Mouse (Mus musculus) gastrocnemius, postnatal 36 days (tissue): ENCODE measurements around the gene Dupd1. TPM values are rescaled to one million over a fixed set of nuclear protein-coding genes. Genes with fewer than 3 reads are reported as not detected.

Source experiments
- DNase-seq, 2 experiments: peaks; one replicate each; pipeline ENCODE4 v3.0.0; 2022
- intact Hi-C: fragments of 180-260 bp; cut with DNase I; formaldehyde crosslinking; loops from one replicate; pipeline ENCODE4 v1.15.1; 2025
- long read RNA-seq, 2 experiments: library from polyadenylated mRNA; stranded (forward); transcript quantifications; one replicate each; pipeline ENCODE4 v2.0.0; 2021
- total RNA-seq, 2 experiments: library from RNA; stranded (reverse); gene quantifications; 2 replicates each; pipeline ENCODE4 v1.2.3; 2021

The Dupd1 gene
- 10 to 100 TPM; 39.1 to 62.1 TPM for total RNA-seq
- long read RNA-seq, experiment 1, transcript Dupd1-201 (4 exons, 1,138 nt), result major isoform, 77 of 95 reads
- long read RNA-seq, experiment 1, partial matches to known transcripts, result 15 of 95 reads
- long read RNA-seq, experiment 1, other reads (novel, unspliced or antisense), result 3 of 95 reads
- long read RNA-seq, experiment 2, transcript Dupd1-201 (4 exons, 1,138 nt), result major isoform, 69 of 81 reads
- long read RNA-seq, experiment 2, partial matches to known transcripts, result 9 of 81 reads
- long read RNA-seq, experiment 2, other reads (novel, unspliced or antisense), result 3 of 81 reads

DNA sequence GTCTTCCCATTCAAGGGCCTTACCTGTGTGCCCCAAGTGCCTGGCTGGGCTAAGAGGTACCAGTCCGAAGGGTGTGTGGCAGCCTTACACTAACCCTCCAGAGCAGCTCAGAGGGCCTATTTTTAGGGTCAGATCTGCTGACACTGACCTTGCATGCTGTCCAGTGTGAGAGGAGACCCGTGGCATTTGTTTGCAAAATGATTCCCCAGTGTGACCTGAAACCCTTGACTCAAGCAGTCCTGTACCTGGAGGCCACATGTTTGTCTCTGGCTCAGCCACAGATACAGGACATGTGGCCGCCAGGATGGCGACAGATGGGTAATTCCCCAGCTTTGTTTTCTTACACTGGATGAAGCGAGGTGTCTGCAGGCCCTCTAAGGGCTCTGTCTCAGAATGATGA, at the start of gene Dupd1:
TSS of gene Dupd1 (minus strand) at position 91 of the 400 bp plus-strand sequence.
- intact Hi-C loops, result no loop called here
- DNase-seq, result no peak

DNA sequence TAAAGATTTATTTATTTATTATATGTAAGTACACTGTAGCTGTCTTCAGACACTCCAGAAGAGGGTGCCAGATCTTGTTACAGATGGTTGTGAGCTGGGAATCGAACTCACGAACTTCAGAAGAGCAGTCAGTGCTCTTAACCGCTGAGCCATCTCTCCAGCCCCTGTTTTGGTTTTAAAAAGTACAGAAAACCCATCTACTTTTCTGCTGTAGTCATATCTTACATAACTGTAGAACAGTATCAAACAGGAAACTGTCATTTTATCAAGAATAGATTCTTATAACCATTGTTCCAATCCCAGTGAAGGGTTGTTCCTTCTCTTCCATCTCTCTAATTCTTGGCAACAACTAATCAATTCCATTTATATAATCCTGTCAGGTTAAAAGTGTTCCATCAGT, 49.4 kb upstream of the Dupd1 start:
- intact Hi-C loops, result no loop called here
- no peak for DNase-seq

DNA sequence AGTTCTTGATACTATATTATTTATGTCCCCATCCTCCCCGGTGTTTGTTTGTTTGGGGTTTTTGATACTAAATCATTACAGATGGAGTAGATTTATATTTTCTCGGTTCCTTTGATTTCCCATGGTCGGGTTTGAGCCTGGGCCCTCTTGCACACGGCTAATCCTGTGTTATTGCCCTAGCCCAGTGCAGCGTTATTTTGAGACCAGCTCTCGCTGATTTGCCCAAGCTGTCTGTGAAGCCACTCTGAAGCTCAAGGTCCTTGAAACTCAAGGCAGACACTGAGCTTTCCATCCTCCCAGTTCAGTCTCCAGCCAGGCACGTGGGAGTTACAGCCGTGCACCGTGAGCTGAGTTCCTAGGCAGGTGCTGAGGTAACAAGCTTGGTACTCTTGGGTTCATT, 47.2 kb upstream of the Dupd1 start:
- intact Hi-C loops, result no loop called here
- DNase-seq, result no peak

DNA sequence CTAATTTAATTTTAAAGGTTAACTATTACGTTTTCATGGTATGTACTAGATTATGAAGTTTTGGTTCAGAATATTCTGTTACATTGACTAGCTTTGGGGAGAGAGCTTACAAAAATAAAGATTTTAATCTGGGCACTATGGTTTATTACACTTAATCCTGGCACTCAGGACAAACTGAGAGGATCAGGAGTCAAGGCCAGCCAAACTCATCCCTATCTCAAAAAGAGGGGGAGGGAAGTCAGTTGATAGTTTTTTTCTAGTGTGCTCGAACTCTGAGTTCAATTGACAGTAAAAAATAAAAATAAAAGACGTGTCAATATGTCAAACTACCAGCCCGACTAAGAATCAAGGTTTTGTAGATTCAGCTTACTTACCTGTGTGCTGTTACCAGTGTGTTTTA, 39.0 kb upstream of the Dupd1 start:
- no peak for DNase-seq
- intact Hi-C loops, result no loop called here

DNA sequence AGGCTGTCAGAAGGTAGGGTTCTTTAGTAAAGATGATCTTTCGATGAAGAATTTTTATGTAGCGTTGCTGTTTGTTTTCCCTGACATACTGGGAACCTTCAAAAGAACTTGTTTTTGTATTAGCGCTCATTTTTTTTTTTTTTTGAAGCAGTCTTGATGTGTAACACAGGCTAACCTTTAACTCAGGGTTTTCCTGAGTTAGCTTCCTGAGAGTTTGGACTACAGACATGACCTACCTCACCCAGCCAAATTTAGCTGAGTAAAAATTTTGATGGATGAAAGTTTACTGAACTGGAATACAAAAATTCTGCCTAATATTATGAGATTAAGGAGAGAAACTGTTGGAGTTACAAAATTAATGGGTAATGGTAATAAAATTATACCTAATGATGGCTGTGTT, 38.0 kb upstream of the Dupd1 start:
- intact Hi-C loops, result no loop called here
- no peak for DNase-seq

DNA sequence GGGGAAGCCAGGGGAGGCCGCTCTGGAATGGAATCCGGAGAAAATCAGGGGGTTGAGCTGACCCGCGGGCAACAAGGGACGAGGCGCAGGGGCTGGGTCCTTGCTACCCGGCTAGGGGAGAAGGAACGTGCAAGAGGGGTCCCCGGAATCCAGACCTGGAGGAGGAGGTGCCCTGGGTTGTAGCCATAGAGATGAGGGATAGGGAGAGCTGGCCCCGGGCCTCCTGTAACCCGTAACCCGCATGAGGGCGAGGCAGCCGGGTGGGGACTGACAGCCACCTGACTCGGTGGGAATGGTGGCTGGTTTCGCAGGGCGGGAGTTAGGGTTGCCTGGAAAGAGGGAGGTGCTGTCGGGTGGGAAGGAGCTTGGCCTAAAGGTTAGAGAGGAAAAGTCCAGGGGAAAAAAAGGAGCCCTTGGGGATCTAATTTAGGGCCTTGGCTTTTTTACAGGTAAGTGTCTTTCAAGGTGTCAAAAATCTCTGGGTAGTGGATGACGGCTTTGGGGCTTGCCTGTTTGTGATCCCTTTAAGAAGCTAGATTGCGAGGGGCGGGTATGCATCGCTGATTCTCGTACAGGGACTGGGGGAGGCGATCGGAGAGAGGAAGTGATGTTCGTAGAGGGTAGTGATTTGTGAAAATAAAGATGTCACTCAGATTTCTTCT, 36.6 kb upstream of the Dupd1 start, which contains the start of gene Dusp13:
TSS of gene Dusp13 (minus strand) at position 301 of the 662 bp plus-strand sequence.
- peak; percentile 59 to 61 for DNase-seq
- intact Hi-C loops, result no loop called here

DNA sequence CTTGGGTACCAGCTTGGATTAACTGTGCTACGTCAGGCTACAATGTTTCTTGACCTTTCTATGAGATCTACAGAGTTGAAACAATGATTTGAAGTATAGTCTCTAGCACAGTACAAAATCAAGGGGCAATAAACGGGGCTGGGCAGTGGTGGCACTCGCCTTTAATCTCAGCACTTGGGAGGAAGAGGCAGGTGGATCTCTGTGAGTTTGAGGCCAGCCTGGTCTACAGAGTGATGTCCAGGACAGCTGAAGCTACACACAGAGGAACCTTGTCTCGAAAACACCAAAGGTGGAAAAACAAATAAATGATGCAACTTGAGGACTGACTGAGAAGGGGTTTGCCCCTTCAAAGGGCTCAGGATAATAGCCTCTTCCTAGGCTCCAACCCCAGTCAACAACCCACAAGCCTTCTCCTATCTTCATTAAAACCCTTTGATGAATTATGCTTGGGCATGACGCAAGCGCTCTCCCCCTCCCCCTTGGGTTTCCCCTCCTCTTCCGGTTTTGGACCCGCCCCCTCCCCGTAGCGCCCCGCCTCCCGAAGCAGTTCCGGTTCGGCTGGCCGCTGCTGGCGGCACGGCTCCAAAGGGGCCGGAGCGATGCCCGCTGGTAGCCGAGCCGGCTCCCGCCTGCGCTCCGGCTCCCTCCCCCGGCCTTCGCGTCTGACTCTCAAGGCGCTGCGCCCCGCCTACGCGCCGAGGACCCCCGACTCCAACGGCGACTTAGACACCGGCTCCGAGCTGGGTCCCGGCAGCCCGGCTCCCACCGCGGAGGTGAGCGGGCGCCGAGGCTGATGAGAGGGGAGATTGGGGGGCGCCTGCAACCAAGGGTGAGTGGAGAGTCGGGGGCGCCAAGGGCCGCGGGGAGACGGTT, 35.9 kb upstream of the Dupd1 start, which contains the start of gene Samd8:
TSS of gene Samd8 (plus strand) at position 524 of the 873 bp plus-strand sequence.
- peak; percentile 76 to 77 for DNase-seq
- intact Hi-C loops, result no loop called here

DNA sequence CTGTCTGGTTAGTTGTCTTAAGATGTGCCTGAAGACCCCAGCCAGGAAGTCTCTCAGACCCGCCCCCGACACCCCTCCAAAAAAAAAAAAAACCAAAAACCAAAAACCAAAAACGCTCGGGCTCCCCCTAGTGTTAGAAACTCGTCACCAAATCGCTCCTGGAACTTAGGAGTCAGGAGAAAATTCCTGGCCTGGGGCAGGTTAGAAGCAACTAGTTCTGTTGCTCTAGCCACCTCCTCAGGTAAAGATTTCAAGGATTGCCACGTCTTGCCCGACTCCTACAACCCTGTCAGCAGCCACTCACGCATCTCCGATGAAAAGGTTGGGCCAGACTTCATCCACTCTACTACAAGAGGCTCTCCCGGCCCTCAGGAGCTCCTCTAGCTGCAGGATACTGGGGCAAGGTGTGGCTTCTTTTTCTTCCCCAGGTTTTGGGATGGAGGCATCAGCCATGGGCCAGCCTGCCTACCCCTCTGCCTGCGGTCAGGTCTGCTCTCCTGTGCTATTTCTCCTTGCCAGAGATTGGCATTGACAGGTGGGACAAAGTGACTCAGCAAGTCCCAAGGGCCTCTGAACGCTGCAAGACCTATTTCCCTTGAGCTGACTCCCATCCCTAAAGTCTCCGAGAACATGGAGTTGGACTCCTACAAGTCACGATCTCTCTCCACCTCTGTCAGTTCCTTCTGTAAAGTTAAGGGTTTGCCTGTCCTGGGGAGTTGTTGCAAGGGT, 33.9 kb upstream of the Dupd1 start:
- peak in 1 of 2 experiments; percentile 47 for DNase-seq
- intact Hi-C loops, result loop anchor here (10.0 kb wide), 1 partner anchor 244 kb away; no protein-coding TSS in a partner anchor

DNA sequence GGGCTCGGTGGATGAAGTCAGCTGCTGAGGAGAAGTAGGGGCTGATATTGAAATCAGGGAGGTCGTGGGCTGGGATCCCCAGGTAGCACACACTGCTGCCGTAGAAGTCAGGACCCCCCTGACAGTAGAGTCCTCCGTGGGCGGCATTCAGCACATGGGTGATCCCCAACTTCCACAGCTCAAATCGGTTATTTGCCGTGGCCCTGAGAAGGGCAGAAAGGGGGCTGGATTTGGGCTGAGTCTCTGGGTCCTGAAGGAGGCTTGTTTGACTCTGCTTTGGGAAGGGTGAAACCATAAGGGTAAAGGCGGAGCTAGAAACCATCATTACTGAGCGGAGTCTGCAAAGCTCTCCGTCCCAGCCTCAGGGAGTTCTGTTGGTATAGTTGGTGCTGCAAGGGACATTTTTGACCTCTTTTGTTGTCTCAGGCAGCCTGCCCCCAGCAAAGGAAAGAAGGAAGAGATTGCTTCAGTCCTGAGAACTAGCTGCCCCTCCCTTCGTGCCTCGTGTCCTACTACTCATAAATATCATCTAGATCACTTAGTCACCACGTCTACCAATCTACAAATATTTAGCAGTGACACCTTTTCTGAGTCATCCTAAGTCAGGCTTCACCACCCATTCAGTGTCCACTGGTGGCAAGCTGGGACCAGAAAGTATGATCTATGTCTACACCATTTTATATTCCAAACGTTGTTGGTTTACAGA, 33.2 kb upstream of the Dupd1 start:
- no peak for DNase-seq
- intact Hi-C loops, result loop anchor here (10.0 kb wide), 1 partner anchor 243 kb away; no protein-coding TSS in a partner anchor

DNA sequence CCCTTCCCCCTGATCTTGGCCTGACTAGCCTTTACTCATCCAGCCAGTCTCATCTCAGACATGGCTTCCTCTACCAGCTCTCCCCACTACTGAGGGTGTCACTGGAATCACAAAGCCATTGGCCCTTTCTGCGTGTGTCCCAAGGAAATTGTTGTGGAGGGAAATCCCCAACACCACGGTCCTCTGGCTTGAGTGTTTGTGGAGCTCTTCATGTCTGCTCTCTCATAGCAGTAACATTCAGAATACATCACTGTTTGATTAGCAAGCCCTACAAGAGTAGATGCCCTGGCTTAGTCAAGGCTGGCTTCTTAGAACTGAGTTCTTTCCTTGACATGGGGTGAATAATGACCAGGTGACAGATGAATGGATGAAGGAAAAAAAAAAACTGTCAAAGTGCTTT, 32.5 kb upstream of the Dupd1 start:
- DNase-seq, result no peak

DNA sequence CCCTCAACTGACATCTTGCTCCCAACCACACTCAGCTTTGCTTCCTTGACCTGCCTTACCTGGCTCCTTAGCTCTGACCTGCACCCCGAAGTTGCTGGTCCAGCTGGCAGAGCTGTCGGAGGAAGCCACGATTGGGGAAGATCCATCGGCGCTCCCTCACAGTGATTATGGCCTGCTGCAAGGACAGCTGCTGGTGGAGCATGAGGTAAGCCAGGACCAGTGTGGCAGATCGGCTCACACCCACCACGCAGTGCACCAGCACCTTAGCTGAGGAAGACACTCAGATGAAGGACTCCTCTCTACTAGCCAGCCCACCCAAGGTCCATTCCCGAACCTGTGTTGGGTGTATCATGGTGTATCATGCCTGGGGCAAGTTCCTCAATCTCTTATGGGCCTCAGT, 31.9 kb upstream of the Dupd1 start:
- intact Hi-C loops, result loop anchor here (10.0 kb wide), 1 partner anchor 241 kb away; no protein-coding TSS in a partner anchor
- no peak for DNase-seq

More for the DNA sequence above, 32.5 kb upstream of the Dupd1 start:
- intact Hi-C loops, result loop anchor here (10.0 kb wide), 1 partner anchor 242 kb away; no protein-coding TSS in a partner anchor

DNA sequence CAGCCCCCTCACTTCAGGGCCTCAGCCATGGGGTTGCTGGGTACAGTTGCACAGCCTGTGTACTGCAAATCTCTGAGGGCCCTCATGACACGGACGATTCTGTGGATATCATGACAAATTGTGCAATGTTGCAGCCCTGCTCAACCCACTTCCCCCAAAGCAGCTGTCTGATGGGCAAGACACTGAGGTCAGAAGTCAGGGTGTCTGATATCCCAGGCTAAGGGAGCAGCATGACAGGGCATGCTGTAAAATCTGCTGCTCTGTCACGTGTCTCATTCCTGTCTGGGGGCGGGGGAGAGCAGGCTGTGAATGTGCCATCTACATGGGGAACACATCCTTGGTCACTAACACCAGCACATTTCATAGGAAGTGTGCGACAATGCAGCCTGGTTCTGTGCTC, 30.8 kb upstream of the Dupd1 start:
- intact Hi-C loops, result loop anchor here (10.0 kb wide), 1 partner anchor 240 kb away; no protein-coding TSS in a partner anchor
- no peak for DNase-seq

DNA sequence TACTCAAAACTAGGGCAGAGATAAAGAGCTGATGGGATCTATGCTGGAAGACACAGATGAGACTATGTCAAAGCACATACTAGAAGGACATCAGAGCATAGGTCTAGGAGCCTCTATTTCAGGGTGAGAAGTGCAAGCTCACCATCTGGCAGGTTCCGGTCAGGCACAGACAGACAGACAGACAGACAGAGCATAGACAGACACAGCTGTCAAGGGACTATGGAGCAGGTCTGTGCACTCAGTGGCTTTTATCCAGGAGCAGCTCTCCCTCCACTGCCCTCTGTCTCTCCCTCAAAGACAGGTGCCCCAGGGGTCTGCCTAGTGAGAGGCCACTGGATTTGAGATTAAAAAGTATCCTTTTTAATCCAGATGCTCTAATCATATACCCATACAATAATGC, 29.8 kb upstream of the Dupd1 start:
- intact Hi-C loops, result loop anchor here (5.0 to 10.0 kb wide), 2 partner anchors 239 to 607 kb away; no protein-coding TSS in a partner anchor
- DNase-seq, result no peak

DNA sequence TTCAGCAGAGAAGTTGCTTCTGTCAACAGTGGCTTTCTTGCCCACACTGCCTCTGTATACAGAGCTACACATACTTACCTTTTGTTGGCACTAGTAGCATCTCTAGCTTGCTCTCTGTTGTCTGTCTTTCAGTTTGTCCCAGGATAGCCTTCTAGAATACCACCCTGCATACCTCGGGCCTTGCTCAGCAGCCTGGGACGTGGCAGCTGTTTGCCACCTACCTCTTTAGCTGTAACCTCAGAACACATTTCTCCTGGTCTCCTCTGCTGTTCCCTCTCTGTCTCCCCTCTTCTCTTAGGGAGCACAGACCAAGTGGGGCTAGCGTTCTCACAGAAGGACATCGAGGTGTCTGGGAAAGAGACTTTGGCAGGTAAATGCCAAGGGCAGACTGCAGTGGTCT, 28.1 kb upstream of the Dupd1 start:
- intact Hi-C loops, result loop anchor here (5.0 to 10.0 kb wide), 2 partner anchors 238 to 605 kb away; no protein-coding TSS in a partner anchor
- DNase-seq, result no peak

DNA sequence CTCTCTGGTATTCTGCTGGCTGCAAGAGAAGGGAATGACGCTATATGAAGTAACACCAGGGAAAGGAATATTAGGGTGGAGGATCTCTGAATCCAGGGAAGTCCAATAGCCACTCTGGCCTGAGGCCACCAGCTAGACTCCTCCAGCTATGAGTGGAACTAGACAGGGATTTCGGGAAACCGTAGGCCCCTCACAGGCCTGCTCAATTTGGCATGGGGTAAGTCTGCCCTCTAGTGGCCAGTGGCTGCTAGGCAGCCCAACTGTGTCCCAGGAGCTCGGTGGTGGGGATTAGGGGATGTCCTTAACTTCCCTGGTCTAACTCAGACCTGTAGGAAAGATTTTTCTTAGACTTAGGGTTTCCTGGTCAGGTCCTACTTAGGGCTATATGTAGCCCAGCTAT, 27.4 kb upstream of the Dupd1 start:
- intact Hi-C loops, result loop anchor here (2.0 to 10.0 kb wide), 3 partner anchors 65 to 604 kb away; no protein-coding TSS in a partner anchor

DNA sequence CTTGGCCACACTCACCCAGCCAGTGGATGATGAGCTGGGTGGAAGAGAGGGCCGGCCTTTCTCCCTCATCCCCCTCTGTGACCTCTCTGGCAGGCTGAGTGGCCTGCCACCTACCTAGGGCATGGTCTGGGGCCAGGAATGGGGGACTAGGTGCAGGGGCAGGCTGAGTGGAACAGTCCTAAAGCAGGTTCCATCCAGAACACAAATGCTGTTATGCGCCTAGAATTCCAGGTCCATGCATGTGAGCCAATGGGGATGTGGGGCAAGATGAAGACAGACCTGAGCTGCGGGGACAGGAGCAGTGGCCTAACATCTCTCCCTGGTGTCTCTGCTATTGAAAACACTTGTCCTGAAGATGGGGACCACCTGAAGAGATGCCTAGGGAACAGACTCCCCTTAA, 26.9 kb upstream of the Dupd1 start:
- intact Hi-C loops, result loop anchor here (2.0 to 10.0 kb wide), 3 partner anchors 65 to 604 kb away; no protein-coding TSS in a partner anchor
- no peak for DNase-seq

More for the DNA sequence above, 27.4 kb upstream of the Dupd1 start:
- DNase-seq, result peak; percentile 74 to 78

DNA sequence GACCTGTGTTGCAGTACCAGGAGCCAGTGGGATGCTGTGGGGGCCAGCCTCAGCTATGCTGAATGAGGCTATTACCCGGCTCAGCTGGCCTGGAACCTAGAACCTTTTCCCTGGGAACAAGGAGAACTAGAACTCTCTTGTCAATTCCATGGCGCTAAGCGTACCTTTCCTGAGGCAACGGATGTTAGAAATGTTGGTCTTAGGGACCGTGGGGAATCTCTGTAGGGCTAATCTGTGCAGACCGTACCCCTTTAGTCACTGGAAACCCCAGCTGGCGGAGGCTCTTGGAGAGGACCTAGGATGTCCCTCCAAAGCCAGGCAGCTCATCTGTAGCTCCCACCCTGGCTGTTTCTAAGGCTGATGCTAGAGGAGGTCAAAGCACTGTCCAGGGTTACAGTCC, 26.0 kb upstream of the Dupd1 start:
- DNase-seq, result no peak
- intact Hi-C loops, result loop anchor here (2.0 to 10.0 kb wide), 3 partner anchors 64 to 603 kb away; no protein-coding TSS in a partner anchor

DNA sequence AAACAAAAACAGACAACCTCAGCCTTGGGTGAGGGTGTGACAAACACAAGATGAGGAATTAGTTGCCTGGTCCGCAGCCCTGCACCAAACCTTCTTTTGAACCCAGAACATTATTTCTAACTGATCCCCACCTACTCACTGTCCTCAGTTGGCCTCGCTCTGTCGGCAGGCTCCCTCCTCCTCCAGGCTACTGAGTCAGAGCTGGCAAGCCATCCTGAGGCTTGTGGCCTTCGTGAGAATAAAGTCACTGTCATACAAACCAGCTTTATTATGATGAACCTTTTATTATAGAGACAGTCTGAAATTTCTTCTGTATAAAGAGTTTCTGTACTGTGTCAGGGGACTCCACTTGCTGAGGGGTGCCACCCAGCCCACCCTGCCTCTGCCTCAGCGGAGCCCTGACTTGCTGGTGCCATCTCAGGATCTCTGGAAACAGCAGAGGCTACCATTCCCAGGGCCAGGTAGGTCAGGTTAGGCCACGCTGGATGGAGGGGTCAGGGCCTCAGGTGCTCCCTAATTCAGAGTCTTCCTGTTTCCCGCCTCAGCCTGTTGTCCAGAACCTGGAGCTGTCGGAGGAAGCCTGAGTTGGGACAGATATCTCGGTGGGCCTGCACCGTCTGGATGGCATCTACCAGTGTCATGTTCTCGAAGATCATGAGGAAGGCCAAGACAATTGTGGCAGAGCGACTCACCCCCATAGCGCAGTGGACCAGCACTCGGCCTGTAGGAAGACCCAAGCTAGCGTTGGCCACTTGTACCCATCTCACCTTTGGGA, 18.9 kb upstream of the Dupd1 start:
- no peak for DNase-seq
- intact Hi-C loops, result no loop called here
